Mouse (Mus musculus): Measurements from ENCODE around the gene Npnt.

DNA sequence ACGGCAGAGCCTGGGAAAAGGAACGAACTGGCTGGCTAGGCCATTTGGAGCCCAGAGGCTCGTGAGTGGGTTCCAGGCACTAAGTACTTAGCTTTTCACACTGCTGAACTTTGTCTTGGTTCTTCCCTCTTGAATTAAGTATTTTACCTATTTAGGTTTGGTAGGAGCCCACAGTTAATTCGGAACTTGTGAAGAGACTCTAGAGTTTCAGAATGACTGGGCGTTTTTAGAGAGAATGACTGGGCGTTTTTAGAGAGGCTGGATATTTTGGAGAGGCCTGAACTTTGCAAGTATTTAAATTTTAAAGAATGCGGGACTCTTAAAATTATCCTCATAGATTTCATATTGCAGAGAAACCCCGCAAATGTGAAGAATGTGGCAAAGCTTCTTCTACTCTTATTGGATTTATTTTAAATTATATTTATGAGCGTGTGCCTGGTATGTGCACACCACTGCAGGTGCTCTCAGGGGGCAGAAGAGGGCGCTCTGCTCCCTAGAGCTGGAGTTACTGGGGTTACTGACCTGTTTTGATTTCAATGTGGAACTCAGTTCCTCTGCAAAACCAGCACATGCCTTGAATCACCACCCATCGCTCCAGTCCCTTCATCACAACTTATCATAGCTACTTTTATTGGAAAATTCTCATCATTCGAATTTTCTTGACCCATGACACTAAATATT is 29.8 kb upstream of the Npnt start:
- TF ChIP-seq GATA1 (IDR thresholded peaks at IDR 0.05; ENCODE audit: borderline replicate concordance, low read length), result no peak
- TF ChIP-seq FLI1 (IDR thresholded peaks at IDR 0.05; ENCODE audit: low read length), result no peak
